Mouse (Mus musculus): ENCODE results near the gene Ttc21a. TPM values are rescaled to one million over a fixed set of nuclear protein-coding genes. Genes with fewer than 3 reads are reported as not detected.

The Ttc21a gene
- polyA plus RNA-seq, 1 experiment from 2014 or later, result 0.03 TPM

DNA sequence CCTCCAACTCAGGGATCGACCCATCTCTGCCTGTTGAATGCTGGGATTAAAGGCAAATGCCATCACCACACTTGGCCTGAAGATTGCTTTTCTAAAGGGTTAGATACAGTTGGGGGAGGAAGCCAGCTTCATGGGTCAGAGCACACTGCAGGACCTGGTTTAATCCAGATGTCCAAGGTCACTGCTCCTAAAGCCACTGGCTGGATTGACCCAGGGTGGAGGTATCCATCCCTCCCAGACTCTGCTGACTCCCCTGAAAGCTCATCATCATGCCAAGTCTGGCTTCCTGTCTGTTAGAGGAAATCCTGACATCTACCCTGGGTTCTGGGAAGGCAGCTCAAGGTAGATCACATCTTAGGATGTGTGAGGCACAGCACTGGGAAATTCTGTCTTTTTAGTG is 61.4 kb downstream of the Ttc21a start:
- no peak for TF ChIP-seq CTCF (IDR thresholded peaks at IDR 0.05; ENCODE audit: low read depth)
- Histone ChIP-seq H3K36me3 (ENCODE audit: insufficient read depth, low read length) (no peaks in the 10 kb centered on the region), H3K9ac (ENCODE audit: low read depth, low read length) (no peak overlapping the region), H3K27ac (no peak overlapping the region), H3K4me1 (replicated peaks; ENCODE audit: insufficient read depth, low read length) (0 out of 2 replicates have a peak, but pooled peaks cover 3% of the 10 kb centered on the region), H3K4me2 (ENCODE audit: low read length) (no peak overlapping the region), H3K4me3 (replicated peaks; ENCODE audit: low read depth, low read length) (no peak overlapping the region), H3K27me3 (ENCODE audit: insufficient read depth, low read length) (no peaks in the 10 kb centered on the region), H3K9me3 (replicated peaks; ENCODE audit: low read length) (no peaks in the 10 kb centered on the region)
- ATAC-seq (replicated peaks; ENCODE audit: low FRiP score, low read depth), result no peak
- 58% methylated on average over 1 of the region's 1 CpGs for WGBS
- DNase-seq (ENCODE audit: low spot score), result no peak

DNA sequence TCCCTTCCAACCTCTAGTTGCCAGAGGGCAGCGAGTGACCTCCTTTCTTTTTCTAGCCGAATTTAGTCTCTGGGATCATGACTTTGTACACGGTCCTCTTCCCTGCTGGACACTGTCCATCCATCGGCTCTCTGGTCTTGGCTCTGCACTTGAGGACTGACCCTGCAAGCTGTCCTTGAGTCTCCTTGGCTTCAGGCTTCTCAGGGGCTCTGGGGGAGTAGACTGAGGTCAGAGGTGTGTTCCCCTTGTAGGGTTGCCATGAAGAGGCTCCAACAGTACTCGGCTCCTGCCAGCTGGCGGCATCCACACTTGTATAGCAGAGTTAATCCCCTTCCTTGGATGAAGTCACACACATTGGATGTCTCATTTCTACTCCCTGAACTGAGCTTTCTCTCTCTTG is 62.2 kb downstream of the Ttc21a start:
- Histone ChIP-seq H3K4me2 (ENCODE audit: low read length) (no peak overlapping the region), H3K36me3 (ENCODE audit: insufficient read depth, low read length) (no peaks in the 10 kb centered on the region), H3K4me1 (replicated peaks; ENCODE audit: insufficient read depth, low read length) (0 out of 2 replicates have a peak, but pooled peaks cover 3% of the 10 kb centered on the region), H3K27me3 (ENCODE audit: insufficient read depth, low read length) (no peaks in the 10 kb centered on the region), H3K27ac (no peak overlapping the region), H3K4me3 (replicated peaks; ENCODE audit: low read depth, low read length) (no peak overlapping the region), H3K9me3 (replicated peaks; ENCODE audit: low read length) (no peaks in the 10 kb centered on the region), H3K9ac (ENCODE audit: low read depth, low read length) (no peak overlapping the region)
- no peak for TF ChIP-seq CTCF (IDR thresholded peaks at IDR 0.05; ENCODE audit: low read depth)
- ATAC-seq (replicated peaks; ENCODE audit: low FRiP score, low read depth), result no peak
- DNase-seq (ENCODE audit: low spot score), result no peak
- WGBS, result 69% methylated on average over 6 of the region's 6 CpGs

DNA sequence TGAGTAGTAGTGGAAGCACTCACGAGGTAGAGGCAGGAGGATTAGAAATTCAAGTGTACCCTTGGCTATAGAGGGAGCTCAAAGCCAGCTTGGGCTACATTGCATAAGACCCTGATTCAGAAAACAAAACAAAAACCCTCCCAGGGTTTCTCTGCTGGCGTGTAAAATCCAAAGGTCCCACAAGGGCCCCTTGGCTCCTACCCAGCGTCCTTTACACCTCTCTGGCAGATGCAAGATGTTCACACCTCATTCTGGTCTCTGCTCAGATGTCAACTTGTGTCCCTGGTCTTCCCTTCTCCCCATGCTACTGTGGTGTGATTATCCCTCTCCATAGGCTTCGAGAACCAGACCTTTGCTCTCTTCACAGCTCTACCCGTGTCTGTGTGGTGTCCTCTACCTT is 63.4 kb downstream of the Ttc21a start:
- Histone ChIP-seq H3K9me3 (replicated peaks; ENCODE audit: low read length) (no peaks in the 10 kb centered on the region), H3K9ac (ENCODE audit: low read depth, low read length) (no peak overlapping the region), H3K27ac (no peak overlapping the region), H3K4me2 (ENCODE audit: low read length) (no peak overlapping the region), H3K4me1 (replicated peaks; ENCODE audit: insufficient read depth, low read length) (0 out of 2 replicates have a peak, but pooled peaks cover 3% of the 10 kb centered on the region), H3K36me3 (ENCODE audit: insufficient read depth, low read length) (no peaks in the 10 kb centered on the region), H3K27me3 (ENCODE audit: insufficient read depth, low read length) (no peaks in the 10 kb centered on the region), H3K4me3 (replicated peaks; ENCODE audit: low read depth, low read length) (no peak overlapping the region)
- DNase-seq (ENCODE audit: low spot score) (no peak), ATAC-seq (replicated peaks; ENCODE audit: low FRiP score, low read depth) (no peak)
- WGBS, result 69% methylated on average over 5 of the region's 5 CpGs
- TF ChIP-seq CTCF (IDR thresholded peaks at IDR 0.05; ENCODE audit: low read depth), result no peak

DNA sequence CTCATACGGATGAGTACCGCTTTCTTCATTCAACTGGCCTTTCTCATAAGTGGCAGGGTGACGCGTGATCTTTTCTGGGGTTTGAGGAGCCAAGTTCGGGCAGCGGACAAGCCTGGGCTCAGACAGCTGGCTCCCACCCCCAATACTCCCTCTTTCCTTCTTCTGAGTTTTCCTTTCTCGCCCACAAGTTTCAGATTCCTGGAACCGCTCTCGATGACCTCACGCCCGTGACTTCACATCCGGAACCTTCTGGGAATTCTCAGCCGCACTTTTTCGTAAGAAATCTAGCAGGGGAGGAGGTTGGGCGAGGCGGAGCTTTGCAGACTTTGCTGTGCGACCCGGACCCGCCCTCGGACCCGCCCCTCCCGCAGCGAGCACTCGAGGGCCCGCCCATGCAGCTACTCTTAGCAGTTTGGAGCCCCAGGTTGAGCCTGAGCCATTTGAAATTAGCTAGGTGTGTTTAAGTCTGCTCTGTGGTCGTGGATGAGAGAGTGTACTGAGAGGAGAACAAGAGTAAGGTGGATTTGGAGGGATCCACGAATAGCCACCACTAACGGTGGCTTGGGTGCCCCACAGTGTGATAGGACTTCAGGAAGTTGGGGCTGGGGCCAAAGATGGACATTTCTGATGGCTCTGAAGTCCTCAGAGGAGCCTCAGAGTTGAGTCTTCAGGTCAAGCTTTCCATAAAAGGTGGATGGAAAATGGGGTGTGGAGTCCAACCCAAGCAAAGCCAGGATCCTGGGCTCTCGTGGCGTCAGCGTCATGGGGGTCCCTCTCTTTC is 64.7 kb downstream of the Ttc21a start:
- peak; percentile 91 for ATAC-seq (replicated peaks; ENCODE audit: low FRiP score, low read depth)
- Histone ChIP-seq H3K36me3 (ENCODE audit: insufficient read depth, low read length) (no peaks in the 10 kb centered on the region), H3K4me2 (ENCODE audit: low read length) (peak overlapping the region; percentile 71), H3K4me1 (replicated peaks; ENCODE audit: insufficient read depth, low read length) (0 out of 2 replicates have a peak, but pooled peaks cover 3% of the 10 kb centered on the region), H3K9me3 (replicated peaks; ENCODE audit: low read length) (no peaks in the 10 kb centered on the region), H3K27ac (peak overlapping the region; percentile 66), H3K9ac (ENCODE audit: low read depth, low read length) (peak overlapping the region; percentile 54), H3K4me3 (replicated peaks; ENCODE audit: low read depth, low read length) (peak overlapping the region; percentile 37), H3K27me3 (ENCODE audit: insufficient read depth, low read length) (no peaks in the 10 kb centered on the region)
- 10% methylated on average over 31 of the region's 31 CpGs for WGBS
- no peak for TF ChIP-seq CTCF (IDR thresholded peaks at IDR 0.05; ENCODE audit: low read depth)
- DNase-seq (ENCODE audit: low spot score), result peak; percentile 97

DNA sequence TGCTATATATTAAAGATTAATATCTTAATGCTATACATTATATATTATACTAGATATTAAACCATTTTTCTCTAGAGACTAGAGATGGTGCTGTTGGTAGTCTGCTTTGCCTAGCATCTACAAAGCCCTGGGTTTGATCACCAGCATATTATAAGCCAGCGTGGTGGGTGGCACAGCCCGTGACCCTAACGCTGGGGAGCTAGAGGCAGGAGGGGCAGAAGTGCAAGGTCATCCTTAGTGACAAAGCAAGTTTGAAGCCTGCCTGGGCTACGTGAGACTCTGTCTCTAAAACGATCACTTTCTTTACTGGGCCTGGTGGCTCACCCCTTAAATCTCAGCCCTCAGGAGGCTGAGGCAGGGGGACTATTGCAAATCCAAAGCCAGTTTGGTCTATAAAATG is 65.5 kb downstream of the Ttc21a start:
- Histone ChIP-seq H3K4me2 (ENCODE audit: low read length) (no peak overlapping the region), H3K9ac (ENCODE audit: low read depth, low read length) (no peak overlapping the region), H3K4me1 (replicated peaks; ENCODE audit: insufficient read depth, low read length) (0 out of 2 replicates have a peak, but pooled peaks cover 3% of the 10 kb centered on the region), H3K36me3 (ENCODE audit: insufficient read depth, low read length) (no peaks in the 10 kb centered on the region), H3K4me3 (replicated peaks; ENCODE audit: low read depth, low read length) (no peak overlapping the region), H3K27ac (no peak overlapping the region), H3K27me3 (ENCODE audit: insufficient read depth, low read length) (no peaks in the 10 kb centered on the region), H3K9me3 (replicated peaks; ENCODE audit: low read length) (no peaks in the 10 kb centered on the region)
- ATAC-seq (replicated peaks; ENCODE audit: low FRiP score, low read depth) (no peak), DNase-seq (ENCODE audit: low spot score) (no peak)
- WGBS, result 84% methylated on average over 5 of the region's 5 CpGs
- TF ChIP-seq CTCF (IDR thresholded peaks at IDR 0.05; ENCODE audit: low read depth), result no peak

DNA sequence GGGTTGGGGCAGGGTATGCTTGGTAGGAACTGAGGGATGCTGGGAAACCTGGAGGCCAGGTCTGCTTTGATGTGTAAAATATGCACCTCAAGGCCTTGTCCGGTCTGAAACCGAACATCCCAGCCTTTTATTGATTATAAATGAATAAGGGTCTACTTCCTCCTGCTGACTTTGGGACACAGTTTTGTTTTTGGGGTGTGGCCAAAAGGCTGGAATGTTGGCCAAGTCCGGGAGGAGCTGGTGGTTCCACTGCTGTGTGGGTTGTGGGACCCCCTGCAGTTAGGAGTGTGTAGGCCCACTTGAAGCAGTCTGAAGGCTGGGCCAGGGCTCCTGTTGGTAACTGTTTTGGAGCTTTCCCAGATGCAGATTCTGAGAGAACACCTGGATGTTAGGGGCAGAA is 68.5 kb downstream of the Ttc21a start:
- no peaks in the 10 kb centered on the region for H3K27me3 ChIP-seq (ENCODE audit: insufficient read depth, low read length)
- DNase-seq (ENCODE audit: low spot score) (no peak), ATAC-seq (replicated peaks; ENCODE audit: low FRiP score, low read depth) (no peak)
- no peak overlapping the region for H3K27ac ChIP-seq
- 58% methylated on average over 3 of the region's 3 CpGs for WGBS
- no peaks in the 10 kb centered on the region for H3K36me3 ChIP-seq (ENCODE audit: insufficient read depth, low read length)
- no peak overlapping the region for H3K9ac ChIP-seq (ENCODE audit: low read depth, low read length)
- 0 out of 2 replicates have a peak, but pooled peaks cover 3% of the 10 kb centered on the region for H3K4me1 ChIP-seq (replicated peaks; ENCODE audit: insufficient read depth, low read length)
- H3K9me3 ChIP-seq (replicated peaks; ENCODE audit: low read length), result no peaks in the 10 kb centered on the region
- H3K4me3 ChIP-seq (replicated peaks; ENCODE audit: low read depth, low read length), result no peak overlapping the region
- no peak overlapping the region for H3K4me2 ChIP-seq (ENCODE audit: low read length)
- TF ChIP-seq CTCF (IDR thresholded peaks at IDR 0.05; ENCODE audit: low read depth), result no peak
